Mouse (Mus musculus): ENCODE measurements around the gene Car2. TPM values are rescaled to one million over a fixed set of nuclear protein-coding genes. Genes with fewer than 3 reads are reported as not detected.

The Car2 gene
- polyA plus RNA-seq, 2 experiments = 13.9 to 20.6 TPM

DNA sequence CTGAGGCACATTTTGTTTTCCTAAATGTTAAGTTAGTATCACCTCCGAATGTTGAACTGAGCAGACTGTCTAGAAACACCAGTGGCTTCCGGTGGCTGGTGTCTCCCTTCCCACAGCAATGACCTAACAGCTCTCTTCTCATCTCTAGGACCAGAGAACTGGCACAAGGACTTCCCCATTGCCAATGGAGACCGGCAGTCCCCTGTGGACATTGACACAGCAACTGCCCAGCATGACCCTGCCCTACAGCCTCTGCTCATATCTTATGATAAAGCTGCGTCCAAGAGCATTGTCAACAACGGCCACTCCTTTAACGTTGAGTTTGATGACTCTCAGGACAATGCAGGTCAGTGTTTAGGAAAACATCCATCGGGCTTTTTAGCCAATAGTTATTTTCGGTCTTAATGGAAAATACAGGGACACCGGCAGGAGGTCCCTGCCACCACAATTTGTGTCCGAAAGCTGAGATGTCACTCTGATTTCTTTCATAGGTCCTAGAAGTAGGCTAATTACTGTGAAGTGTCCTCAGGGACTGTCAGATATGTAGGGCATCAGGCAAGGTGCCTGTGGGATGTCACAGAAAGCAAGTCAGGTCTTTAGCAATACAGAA is 1.7 kb downstream of the Car2 start:
- Histone ChIP-seq H3K27me3 (ENCODE audit: control insufficient read depth, insufficient read depth, low read length) (peaks cover 17% of the 10 kb centered on the region), H3K4me2 (replicated peaks; ENCODE audit: low read depth, low read length, severe bottlenecking) (no peak overlapping the region; the same call in 1 of the 2 replicates), H3K9ac (ENCODE audit: low read depth, low read length, severe bottlenecking) (no peak overlapping the region), H3K9me3 (ENCODE audit: control insufficient read depth, low read length) (no peaks in the 10 kb centered on the region), H3K36me3 (ENCODE audit: control insufficient read depth, insufficient read depth, low read length) (no peaks in the 10 kb centered on the region), H3K27ac (replicated peaks; ENCODE audit: low read depth, low read length) (no peak overlapping the region), H3K4me1 (ENCODE audit: control insufficient read depth, insufficient read depth, low read length) (no peaks in the 10 kb centered on the region; the same call in 1 of the 2 replicates), H3K4me3 (replicated peaks; ENCODE audit: low read length) (no peak overlapping the region)
- 85% methylated on average over 10 of the region's 10 CpGs for WGBS
- DNase-seq (ENCODE audit: low spot score) (no peak), ATAC-seq (ENCODE audit: low FRiP score, low read depth) (no peak)
- TF ChIP-seq POLR2A (IDR thresholded peaks at IDR 0.05; ENCODE audit: borderline replicate concordance, extremely low read depth, insufficient read depth, insufficient read length) = no peak

DNA sequence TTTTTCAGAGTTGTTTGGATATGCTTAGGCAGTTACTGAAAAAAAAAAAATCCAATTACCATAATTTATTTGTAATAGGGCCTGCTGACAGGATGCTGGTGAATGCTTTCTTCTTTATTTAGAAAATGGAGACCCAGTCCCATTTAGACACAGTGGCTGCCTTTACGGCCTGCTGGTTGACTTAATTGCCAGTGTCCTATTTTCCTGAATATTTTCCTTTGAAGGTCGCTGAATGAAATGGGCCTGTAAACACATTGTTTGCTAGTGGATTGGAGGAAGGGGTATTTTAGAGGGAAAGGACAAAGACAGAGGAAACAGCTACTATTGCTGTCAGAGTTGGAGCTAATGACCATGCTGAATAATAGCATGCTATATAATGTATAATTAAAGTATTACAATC is 2.5 kb downstream of the Car2 start:
- no peaks in the 10 kb centered on the region for H3K9me3 ChIP-seq (ENCODE audit: control insufficient read depth, low read length)
- no peak for ATAC-seq (ENCODE audit: low FRiP score, low read depth)
- no peak overlapping the region for H3K4me3 ChIP-seq (replicated peaks; ENCODE audit: low read length)
- peaks cover 17% of the 10 kb centered on the region for H3K27me3 ChIP-seq (ENCODE audit: control insufficient read depth, insufficient read depth, low read length)
- 49% methylated on average over 2 of the region's 2 CpGs for WGBS
- H3K27ac ChIP-seq (replicated peaks; ENCODE audit: low read depth, low read length) = no peak overlapping the region
- no peak for DNase-seq (ENCODE audit: low spot score)
- no peak overlapping the region for H3K4me2 ChIP-seq (replicated peaks; ENCODE audit: low read depth, low read length, severe bottlenecking)
- no peak for TF ChIP-seq POLR2A (IDR thresholded peaks at IDR 0.05; ENCODE audit: borderline replicate concordance, extremely low read depth, insufficient read depth, insufficient read length)
- H3K9ac ChIP-seq (ENCODE audit: low read depth, low read length, severe bottlenecking) = no peak overlapping the region
- no peaks in the 10 kb centered on the region for H3K36me3 ChIP-seq (ENCODE audit: control insufficient read depth, insufficient read depth, low read length)
- H3K4me1 ChIP-seq (ENCODE audit: control insufficient read depth, insufficient read depth, low read length) = no peaks in the 10 kb centered on the region; the same call in 1 of the 2 replicates

DNA sequence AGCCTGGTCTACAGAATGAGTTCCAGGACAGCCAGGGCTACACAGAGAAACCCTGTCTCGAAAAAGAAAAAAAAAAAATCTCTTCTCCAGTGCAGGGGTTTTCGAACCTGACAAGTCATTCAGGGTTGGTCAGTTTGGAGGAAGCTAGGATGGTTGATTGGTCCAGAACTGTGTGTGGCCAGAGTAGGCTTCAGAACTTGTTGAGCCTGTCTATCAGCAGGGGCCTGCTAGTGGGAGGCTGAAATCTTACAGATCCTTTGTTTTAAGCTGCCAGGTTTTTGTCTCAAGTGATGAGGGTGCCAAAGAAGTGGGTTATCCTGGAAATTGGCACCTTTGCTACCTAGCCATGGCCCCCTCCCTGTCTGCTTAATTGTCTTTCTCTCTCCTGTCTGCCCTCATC is 3.0 kb downstream of the Car2 start:
- Histone ChIP-seq H3K9me3 (ENCODE audit: control insufficient read depth, low read length) (no peaks in the 10 kb centered on the region), H3K36me3 (ENCODE audit: control insufficient read depth, insufficient read depth, low read length) (no peaks in the 10 kb centered on the region), H3K4me1 (ENCODE audit: control insufficient read depth, insufficient read depth, low read length) (no peaks in the 10 kb centered on the region; the same call in 1 of the 2 replicates), H3K4me2 (replicated peaks; ENCODE audit: low read depth, low read length, severe bottlenecking) (no peak overlapping the region), H3K9ac (ENCODE audit: low read depth, low read length, severe bottlenecking) (no peak overlapping the region), H3K27ac (replicated peaks; ENCODE audit: low read depth, low read length) (no peak overlapping the region), H3K4me3 (replicated peaks; ENCODE audit: low read length) (no peak overlapping the region), H3K27me3 (ENCODE audit: control insufficient read depth, insufficient read depth, low read length) (peaks cover 17% of the 10 kb centered on the region)
- TF ChIP-seq POLR2A (IDR thresholded peaks at IDR 0.05; ENCODE audit: borderline replicate concordance, extremely low read depth, insufficient read depth, insufficient read length) = no peak
- no peak for DNase-seq (ENCODE audit: low spot score)
- WGBS = 62% methylated on average over 2 of the region's 2 CpGs
- ATAC-seq (ENCODE audit: low FRiP score, low read depth) = no peak

DNA sequence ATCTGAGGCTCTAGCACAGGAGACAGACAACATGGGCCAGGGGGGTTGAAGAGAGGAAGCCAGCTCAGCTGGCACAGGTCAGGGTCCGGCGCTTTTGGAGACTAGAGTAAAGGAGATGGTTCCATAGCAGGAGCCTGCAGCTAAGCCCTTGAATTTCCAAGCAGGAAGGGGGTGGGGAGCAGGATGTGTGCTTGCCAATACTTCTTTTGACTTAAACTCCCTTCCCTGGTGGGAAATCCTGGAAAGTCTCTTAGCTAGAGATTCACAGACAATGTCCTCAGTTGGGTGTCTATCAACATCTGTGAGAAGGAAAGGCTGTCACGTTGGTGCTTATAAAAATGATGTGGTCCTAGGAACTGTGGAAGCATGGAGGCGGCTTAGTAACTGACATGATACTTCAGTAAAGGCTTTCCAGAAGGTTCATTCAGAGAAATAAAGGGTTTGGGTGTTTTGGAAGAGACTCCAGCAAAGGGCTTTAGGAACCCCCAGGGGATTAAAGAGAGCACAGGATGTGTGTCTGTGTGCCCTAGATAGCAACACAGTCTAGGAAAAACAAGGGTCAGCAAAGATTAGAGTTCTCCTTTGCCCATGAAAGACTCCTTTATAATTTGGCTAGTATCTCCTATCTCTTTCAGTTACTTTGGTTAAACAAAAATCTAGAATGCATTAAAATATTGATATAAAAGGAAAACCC is 3.8 kb downstream of the Car2 start:
- ATAC-seq (ENCODE audit: low FRiP score, low read depth) (no peak), DNase-seq (ENCODE audit: low spot score) (no peak)
- H3K4me3 ChIP-seq (replicated peaks; ENCODE audit: low read length) = no peak overlapping the region
- H3K36me3 ChIP-seq (ENCODE audit: control insufficient read depth, insufficient read depth, low read length) = no peaks in the 10 kb centered on the region
- H3K27ac ChIP-seq (replicated peaks; ENCODE audit: low read depth, low read length) = no peak overlapping the region
- H3K4me2 ChIP-seq (replicated peaks; ENCODE audit: low read depth, low read length, severe bottlenecking) = no peak overlapping the region
- 64% methylated on average over 4 of the region's 4 CpGs for WGBS
- peaks cover 17% of the 10 kb centered on the region for H3K27me3 ChIP-seq (ENCODE audit: control insufficient read depth, insufficient read depth, low read length)
- no peaks in the 10 kb centered on the region for H3K9me3 ChIP-seq (ENCODE audit: control insufficient read depth, low read length)
- no peak overlapping the region for H3K9ac ChIP-seq (ENCODE audit: low read depth, low read length, severe bottlenecking)
- H3K4me1 ChIP-seq (ENCODE audit: control insufficient read depth, insufficient read depth, low read length) = no peaks in the 10 kb centered on the region; the same call in 1 of the 2 replicates
- TF ChIP-seq POLR2A (IDR thresholded peaks at IDR 0.05; ENCODE audit: borderline replicate concordance, extremely low read depth, insufficient read depth, insufficient read length) = no peak

DNA sequence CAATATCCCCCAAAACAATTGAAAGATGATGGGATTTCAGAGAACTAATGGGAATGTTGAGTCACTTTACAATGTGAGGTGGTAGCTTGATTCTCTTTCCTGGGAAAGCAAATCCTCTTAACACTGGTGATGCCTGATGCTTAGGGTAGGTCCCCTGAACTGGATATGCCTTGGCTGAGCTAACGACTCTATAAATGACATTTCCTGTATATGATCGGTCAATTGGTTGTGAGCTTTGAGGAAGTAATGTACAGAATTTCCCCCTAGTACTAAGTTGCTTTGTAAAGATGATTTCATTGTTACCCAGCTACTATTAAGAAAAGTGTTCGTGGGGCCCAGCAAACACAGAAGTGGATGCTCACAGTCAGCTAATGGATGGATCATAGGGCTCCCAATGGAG is 6.9 kb downstream of the Car2 start:
- H3K27ac ChIP-seq (replicated peaks; ENCODE audit: low read depth, low read length) = no peak overlapping the region
- H3K9me3 ChIP-seq (ENCODE audit: control insufficient read depth, low read length) = no peaks in the 10 kb centered on the region
- WGBS = 81% methylated on average over 3 of the region's 3 CpGs
- H3K4me1 ChIP-seq (ENCODE audit: control insufficient read depth, insufficient read depth, low read length) = no peaks in the 10 kb centered on the region
- DNase-seq (ENCODE audit: low spot score) = no peak
- no peaks in the 10 kb centered on the region for H3K36me3 ChIP-seq (ENCODE audit: control insufficient read depth, insufficient read depth, low read length)
- 0 out of 2 replicates have a peak, but pooled peaks cover under 1% of the 10 kb centered on the region for H3K27me3 ChIP-seq (ENCODE audit: control insufficient read depth, insufficient read depth, low read length)
- no peak overlapping the region for H3K4me3 ChIP-seq (replicated peaks; ENCODE audit: low read length)
- no peak for ATAC-seq (ENCODE audit: low FRiP score, low read depth)
- no peak overlapping the region for H3K4me2 ChIP-seq (replicated peaks; ENCODE audit: low read depth, low read length, severe bottlenecking)
- H3K9ac ChIP-seq (ENCODE audit: low read depth, low read length, severe bottlenecking) = no peak overlapping the region
- TF ChIP-seq POLR2A (IDR thresholded peaks at IDR 0.05; ENCODE audit: borderline replicate concordance, extremely low read depth, insufficient read depth, insufficient read length) = no peak

All from limb, embryonic 14.5 days (tissue).